Mouse (Mus musculus) testis, postnatal 14 days (tissue): Measurements from ENCODE around the gene Gsg1.

Experiments
- DNase-seq: peaks from one replicate; pipeline ENCODE4 v3.0.0; 2021; ENCODE audit warnings: low spot score

Gsg1 gene

DNA sequence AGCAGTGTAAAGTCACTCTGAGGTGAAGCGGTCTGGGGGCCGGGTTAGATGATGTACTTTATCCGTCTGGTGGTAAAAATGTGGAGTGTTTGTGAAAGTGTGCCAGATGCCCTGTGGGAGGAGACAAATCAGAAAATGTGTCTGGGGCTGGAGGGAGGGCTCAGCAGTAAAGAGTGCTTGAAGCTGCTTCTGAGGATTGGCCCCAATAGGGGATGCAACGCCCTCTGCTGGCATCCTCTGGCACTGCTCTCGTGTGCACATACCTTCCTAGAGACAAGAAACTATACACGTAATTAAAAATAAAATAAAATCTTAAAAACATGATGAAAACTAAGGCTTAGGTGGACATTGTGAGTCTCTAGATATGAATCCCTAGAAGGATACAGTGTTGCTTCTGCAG is 6.3 kb upstream of the Gsg1 start:
- no peak for DNase-seq

DNA sequence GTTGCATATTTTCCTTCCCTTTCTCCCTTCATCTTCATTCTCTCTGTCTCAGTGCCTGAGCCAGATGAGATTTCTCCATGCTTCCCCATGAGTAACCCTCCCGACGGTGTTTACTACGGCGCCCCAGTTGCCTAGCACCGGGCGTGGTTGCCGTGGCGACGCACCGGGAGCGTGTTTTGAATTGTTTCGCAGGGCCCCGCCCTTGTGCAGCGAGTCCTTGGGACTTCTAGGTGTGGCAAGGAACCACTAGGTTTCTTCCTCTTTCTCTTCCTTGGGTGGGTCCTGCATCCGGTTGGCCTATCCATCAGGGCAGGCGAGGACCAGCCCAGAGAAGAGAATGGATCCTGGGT is 1.4 kb downstream of the Gsg1 start:
- DNase-seq = peak; percentile 73

DNA sequence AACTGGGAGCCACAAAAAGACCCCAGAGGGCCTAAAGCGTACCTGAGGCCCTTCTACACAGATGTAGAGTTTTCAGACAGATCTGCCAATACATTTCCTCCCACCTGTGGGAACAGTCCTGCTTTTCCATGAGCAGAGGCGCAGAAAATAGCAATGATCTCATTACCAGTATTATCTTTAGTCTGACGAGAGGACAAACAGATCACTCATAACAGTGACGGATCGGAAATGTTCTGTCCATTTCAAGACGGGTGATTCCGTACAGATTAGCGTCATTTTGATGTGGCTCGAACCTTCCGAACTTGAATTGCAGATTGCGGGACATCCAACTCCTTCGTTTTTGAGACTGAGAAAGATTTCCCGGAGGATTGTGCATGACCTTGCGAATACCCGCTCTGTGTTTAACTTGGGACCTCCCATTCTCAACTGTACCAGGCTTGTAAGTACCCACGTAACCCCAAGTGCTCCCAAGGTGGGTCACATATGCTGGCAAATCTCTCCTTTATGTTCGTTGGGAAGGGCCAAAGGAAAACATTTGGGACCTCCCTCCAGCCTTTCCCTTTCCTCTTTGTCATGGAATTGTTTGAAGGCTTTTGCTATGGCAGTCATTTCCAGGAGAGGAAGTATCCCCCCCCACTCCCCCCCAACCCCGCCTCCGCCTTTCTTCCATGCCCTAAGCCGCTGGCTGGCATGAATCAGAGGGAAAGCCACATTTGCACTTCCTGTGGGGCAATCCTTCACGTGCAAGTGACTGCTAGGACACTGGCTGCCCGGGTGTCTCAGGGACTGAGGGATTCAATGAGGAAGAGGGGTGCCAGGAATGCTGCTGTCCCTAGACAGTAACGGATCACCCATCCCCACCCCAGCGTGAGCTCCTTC is 2.1 kb downstream of the Gsg1 start:
- no peak for DNase-seq

DNA sequence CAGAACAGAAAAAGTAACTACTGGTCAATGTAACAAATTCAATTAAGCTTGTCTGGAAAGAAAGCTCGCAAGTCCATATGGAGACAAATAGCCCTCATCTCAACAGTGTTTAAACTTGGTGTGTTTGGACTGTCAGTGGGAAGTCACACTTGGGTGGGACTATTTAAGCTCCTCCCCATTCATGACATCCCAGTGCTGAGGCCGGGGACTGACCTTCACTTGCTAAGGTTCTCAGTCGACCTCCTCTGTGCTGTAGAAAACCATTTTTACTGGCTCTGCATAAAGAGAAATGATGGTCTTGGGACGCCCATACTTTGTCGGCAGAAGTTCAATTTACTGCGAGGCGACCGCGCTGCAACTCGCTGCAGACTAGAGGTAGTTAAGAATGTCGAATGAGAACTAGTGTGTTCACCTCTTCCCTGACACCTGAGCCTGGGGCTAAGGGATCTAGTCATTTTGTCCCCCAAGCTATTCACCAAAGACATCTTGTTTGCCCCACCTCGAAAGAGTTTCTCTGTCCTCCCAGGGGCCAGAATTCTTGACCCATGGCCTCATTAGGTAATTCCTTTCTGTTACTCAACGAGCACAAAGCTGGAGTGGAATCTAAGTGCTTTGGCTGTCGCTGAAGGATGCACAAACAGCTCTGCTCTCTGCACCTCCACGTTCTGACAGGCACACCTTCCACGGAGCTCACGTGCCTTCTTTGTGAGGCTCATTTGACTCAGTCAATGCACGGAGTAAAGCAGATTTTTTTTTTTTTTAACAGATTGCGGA is 3.0 kb downstream of the Gsg1 start:
- no peak for DNase-seq

DNA sequence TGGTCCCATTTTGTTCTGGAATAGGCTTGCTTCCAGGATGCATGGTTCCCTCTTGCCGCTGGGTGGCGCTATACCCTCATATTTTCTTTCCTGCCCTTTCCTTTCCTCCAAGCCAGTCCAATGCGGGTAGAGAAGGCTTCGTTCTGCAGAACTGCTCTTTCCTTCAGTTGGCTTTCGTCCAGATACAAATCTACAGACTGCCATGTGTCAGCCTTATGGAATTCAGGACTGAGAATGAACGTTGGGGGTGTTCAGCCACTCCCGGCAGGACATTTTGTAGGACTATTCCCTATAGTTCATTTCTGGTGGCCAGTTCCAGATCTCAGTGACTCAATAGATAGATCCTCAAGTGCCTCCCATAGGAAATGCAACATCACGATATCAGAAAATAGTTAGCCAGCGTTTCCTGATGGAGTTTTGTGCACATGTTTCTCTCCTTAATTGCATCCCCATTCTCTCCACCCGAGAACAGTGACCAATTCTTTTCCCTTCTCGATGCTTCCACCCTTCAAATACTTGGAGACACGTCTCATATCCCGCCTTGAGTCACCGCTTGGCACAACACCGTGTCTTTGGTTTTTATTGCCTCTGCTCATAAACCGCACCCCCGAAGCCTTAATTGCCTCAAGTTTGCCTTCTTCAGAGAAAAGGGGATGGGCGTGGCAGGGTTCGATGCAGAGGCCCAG is 4.2 kb downstream of the Gsg1 start:
- peak; percentile 45 for DNase-seq

DNA sequence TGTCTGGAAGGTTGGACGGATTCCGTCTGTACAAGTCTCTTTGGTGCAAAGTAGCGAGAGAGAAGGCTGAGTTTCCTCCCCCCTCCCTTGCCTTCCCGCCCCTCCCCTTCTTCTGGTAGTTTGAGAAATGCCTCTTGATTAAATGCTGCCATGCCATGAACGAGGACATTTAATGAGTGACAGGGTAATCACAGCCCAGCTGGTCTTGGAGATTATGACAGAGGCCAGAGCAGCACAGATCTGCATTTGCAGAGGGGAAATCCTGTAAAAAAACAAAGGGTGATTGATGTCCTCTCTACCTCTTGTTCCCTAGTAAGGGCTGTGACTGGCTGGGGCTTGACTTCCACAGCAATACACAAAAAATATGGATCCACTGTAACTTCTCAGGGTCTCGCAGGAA is 6.3 kb downstream of the Gsg1 start:
- DNase-seq = no peak

DNA sequence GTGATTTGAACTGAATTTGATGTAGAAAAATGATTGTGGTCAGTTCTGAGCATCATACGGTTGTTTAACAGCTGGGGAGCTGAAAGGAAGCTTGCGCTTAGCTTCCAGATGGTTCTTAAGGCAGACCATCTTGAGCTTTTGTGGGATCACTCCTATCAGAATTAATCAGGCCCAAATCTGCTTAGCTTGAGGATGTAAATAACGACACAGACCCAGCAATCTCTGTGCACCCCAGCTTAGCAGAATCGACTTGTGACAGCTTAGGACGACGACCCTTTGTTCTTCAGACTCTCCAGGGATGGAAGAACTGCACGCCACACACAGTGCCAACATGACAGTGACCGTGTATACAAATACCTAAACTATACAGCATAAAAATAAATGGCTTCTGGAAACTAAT is 8.6 kb downstream of the Gsg1 start:
- no peak for DNase-seq

DNA sequence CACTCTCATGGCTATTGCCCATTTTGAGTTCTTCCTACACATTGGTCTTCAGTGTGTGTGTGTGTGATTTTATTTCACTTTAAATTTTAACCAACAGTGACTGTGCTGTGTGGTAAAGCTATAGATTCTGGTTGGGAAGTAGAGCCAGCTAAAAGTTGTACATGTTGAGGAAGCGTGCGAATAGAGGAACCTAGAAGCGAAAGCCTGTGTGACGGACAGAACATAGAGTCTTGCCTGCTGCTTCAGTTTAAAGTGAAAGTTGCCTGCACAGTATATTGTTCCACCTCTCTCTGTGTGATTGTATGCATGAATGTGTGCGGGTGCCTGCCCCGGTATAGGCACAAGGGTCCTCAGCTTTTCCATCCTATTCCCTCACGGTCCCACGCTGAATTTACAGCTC is 13.8 kb downstream of the Gsg1 start:
- DNase-seq = no peak

DNA sequence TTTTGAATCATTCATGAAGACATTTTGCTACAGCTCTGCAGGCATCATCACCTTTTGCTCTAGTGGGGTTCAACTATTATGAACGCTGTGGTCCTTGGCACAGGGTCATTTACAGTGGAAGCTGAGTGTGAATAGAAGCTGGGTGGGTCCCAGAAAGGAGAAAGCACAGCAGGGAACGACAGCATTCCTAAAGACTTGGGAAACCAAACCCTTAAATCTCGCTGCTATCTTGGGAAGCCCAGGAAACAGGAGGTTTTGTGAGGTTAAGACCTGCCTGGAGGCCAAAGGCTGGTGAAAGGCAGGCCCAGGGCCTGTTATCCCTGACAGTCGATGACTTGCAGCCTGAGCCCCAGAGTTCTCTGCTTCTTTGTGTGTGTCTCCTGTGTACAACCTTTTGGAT is 15.9 kb downstream of the Gsg1 start:
- DNase-seq = no peak

DNA sequence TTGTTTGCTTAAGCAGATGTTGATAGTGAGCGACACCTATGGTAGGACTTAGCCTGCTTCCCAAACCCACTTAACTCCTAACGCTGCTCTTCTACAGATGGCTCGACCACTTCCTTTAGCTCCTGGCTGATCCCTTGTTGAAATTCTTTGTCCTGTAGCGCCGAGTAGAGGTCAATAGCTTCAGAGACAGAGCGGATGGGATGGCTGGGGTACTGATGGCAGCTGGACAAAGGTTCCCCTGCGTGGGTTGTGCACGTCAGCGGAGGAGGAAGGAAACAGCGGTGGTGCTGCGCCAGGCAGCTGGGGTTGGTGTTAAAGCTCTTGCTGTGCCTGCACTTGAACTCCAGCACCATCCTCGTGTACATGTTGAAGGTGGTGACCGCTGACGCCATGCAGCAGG is 16.8 kb downstream of the Gsg1 start:
- DNase-seq = no peak

DNA sequence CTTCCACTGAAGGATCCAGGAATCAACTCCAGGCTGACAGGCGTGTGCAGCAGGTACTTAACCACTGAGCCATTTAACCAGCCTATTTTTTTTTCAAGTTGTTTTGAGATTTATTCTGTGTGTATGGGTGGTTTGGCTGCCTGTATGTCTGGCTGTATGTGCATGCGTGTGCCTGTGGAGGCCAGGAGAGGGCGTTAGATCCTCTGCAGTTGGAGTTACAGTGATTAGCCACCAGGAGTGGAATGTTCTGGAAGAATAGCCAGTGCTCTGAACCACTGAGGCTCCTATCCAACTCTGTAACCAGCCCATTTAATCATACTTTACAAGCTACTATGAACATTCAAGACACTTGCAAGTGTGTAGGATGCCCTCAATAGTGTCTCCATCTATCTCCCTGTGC is 17.6 kb downstream of the Gsg1 start:
- DNase-seq = no peak

DNA sequence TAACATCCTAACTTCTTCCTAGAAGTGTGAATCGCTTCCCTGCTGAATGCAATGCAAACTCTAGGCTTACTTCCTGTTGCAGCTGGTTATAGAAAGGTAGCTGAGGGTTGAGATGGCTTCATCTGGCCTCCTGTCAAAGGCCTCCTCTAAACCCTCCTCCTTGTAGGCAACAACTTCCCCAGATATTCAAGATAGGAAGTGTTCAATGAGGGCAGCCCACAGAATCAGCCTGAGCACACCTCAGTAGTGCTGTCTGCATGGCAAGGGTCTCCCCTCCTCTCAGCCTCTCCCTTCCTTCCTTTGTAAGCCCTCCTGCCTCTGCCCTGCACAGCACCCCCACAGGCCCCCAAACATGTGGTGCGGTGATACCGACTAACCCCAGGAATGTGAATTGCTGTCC is 18.4 kb downstream of the Gsg1 start:
- no peak for DNase-seq

DNA sequence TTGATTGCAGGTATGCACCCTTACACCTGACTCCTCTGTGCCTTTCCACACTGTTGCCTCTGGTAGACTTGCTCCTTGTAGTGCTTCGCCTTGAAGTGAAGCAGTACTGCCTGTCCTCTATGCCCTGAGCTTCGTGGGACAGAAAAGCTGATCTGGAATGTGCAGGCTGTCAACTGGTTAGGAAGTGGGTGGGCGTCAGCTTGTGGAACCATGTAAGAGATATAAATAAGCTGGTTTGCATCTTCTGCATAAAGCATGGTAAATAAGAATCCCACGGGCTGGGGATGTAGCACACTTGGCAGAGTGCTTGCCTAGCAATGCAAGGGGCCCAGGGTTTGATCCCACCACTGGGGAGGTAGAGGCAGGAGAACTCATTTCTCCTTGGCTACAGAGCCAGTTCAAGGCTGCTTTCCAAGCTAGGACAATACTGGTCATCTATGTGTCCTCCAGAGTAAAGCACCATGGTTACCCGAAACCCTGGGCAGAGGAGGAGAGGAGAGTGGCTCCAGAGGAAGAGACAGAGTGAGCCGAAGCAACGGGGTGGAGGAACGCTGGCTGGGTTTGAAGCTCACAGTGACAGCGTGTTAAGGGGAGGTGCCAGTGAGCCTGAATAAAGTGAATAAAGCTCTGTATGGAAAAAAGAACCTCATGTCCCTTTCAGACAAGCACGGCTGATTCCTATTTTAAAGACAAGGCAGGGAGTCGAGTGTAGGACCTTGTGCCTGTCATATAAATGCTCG is 21.5 kb downstream of the Gsg1 start:
- DNase-seq = no peak

DNA sequence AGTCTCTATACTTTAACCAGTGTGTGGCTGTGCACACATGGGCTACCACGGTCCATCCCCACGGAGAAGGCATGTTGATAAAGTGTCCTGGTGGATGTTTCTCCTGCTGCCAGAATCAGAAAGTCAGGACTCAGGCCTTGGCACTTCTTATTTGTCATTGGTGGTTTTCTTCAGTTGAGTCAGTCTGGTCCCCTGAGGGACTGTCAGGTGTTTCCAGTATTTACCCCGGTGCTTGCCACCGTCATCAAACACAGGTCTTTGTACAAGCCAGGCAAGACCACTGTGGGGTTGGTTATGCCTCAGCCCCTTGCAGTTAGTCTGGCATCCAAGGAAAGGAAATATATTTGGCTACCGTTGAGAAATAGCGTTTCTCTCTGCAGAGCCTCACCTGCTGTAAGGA is 23.6 kb downstream of the Gsg1 start:
- DNase-seq = no peak

DNA sequence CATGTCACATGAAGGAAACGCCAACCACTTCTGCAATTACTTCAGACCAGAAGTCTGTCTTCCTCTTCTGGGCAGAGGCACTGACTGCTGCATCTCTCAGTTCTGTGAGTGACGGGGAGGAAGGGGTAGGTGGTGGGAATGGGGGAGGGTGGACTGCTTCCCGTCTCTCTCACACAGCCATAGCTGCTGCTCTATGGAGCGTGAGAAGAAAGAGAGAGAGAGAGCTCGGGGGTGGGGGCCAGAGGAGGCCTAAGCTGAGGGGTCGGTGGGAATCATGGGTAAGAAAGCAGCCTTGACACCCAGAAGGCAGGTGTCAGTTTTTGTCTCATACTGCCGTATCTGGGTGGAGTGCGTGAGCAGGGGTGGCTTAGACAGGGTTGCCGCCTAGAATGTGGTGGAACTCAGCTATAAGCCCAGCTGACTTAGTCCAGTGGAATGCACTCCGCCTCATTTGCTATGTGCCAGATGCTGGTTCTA is 25.6 kb downstream of the Gsg1 start:
- DNase-seq = no peak

DNA sequence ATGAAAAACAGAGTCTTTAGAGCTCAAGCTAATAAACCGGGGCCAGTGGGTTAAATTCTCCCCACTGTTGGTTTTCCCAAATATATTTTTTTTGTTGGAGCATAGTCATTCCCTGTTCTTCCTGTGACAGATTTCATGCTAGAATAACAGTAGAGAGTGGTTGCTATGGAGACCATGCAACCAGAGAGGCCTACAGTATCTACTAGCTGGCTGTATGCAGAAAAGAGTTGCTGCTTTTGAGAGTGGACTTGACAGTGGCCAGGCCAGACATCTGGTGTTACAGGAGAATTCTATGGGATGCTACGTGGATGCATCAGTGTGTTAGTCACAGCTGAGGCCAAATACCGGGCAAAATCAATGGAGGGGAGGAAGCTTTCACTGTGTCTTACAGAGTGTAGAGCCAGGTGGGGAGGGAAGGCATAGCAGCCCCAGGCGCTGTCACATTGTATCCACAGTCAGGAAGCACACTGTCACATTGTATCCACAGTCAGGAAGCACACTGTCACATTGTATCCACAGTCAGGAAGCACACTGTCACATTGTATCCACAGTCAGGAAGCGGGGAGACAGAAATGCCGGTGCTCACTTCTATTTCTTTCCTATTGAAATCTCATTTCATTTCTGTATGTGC is 30.2 kb downstream of the Gsg1 start:
- DNase-seq = peak; percentile 29

DNA sequence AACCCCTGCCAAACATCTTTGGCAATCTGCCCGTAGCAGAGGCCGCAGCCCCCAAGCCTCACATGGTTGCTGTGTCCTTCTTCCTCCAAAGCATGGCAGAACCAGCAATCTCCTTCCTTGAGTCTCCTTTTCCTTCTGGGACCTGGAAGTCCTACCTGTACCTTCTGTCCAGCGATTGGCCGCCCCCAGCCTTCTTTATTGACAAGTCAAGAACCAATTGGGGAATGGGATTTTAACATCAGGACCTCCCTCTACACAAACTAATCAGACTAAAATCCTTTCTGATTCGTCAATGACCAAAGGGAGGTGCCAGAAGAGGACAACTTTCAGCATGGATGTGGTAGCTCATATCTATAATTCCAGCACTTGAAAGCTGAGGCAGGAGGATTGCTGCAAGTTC is 34.2 kb downstream of the Gsg1 start:
- DNase-seq = no peak

DNA sequence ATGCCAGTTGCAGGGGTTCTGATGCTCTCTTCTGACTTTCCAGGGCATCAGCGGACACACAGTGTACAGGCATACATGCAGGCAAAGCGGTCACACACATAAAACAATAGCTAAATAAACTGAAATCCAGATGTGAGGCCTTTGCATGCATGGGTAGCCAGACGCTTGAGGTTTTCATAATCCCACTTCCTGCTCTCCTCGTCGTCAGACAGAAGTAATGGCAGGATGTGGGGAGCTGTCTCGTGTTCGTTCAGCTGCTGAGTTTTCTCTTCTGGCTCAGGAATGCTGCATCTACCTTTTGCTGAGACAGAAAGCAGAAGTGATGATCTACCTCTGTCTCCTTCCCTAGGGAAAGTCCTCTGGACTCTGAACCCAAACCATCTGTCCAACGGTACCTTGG is 35.8 kb downstream of the Gsg1 start:
- no peak for DNase-seq

DNA sequence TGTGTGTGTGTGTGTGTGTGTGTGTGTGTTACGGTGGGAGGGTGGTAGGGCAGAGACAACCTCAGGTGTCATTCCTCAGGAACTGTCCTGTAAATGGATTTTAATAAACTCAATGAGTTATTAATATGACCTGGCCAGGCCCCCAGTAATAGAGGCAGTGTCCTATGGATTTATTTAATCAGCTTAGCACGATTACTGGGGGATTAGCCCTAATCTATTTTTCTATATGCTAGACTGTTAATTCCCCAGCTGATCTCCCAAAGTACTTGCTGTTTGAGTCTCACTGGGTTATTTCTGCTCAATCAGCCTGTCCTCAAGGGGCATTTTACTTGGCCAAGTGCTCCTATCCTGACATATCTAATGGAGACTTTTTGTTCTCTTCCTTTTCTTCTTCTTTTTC is 41.5 kb downstream of the Gsg1 start:
- DNase-seq = no peak

DNA sequence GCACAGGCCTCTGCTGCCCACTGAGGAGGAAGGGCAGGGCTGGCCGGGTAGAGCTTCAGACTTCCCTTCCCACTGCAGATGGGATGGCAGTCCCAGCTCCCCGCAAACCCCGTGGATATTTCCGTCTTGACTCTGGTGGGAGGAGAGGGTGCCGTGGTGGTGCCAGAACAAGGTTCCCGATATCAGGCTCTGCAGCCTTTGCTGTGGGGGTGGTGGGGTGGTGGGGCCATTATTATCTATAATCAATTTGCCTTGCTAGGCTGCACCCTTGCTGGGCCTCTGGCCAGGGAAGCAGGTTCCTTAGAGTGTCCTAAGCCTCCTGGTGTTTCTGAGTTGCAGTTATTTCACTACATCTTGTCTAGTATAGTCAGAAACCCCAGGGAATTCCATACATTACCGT is 43.0 kb downstream of the Gsg1 start:
- DNase-seq = no peak

DNA sequence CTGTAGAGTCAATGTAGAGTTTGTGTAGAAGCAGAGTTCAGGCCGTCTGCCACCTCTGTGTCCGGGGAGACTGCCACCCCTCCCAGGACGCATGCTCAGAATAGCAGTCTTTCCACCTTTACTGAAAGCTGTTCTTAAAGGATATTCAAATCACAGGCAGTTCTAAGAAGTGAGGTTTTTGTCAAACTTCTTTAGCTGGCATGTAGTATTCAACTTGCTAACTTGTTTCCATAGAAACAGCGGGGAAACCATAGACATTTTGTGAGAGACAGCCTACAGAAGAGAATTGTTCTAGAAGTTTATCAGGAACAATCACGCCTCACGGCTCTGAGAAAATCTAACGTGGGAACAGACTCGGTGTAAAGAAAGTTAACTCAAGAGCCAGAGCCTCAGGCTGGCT is 47.2 kb downstream of the Gsg1 start:
- DNase-seq = no peak

DNA sequence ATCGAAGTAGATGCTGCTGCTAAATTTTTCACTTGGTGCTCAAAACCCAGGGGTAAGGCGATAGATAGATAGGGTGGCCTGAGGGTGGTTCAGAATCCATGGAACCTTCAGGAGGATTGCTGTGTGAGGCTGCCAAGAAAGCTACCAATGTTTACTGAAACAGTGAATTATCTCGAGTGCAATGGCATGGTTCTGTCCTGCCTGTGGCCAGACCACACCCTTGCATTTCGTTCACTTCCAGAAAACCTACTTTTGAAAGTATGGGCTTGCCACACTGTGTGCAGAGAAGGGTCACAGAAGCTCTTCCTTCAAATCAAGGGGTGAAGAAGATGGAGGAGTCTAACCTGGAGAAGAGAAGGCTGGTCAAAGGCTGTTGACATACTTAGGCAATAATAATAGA is 48.3 kb downstream of the Gsg1 start:
- DNase-seq = no peak
